Mouse (Mus musculus): ENCODE data around the gene Chst4.
"Not testable (repeated sequence)": the region's sequence is repeated elsewhere in the genome, so short reads cannot be mapped to it uniquely, and the experiment has no call there.

Chst4 gene

GRCm38 (mm10) chr8:110039659-110040058 is at the start of gene Chst4:
Gene Chst4 (minus strand): TSS chr8:110039740.
- no peak for DNase-seq (ENCODE audit: low read depth)

- no peak for DNase-seq (ENCODE audit: low read depth)
Measured at GRCm38 (mm10) chr8:110082416-110083105, 43.0 kb upstream of the Chst4 start.

DNA sequence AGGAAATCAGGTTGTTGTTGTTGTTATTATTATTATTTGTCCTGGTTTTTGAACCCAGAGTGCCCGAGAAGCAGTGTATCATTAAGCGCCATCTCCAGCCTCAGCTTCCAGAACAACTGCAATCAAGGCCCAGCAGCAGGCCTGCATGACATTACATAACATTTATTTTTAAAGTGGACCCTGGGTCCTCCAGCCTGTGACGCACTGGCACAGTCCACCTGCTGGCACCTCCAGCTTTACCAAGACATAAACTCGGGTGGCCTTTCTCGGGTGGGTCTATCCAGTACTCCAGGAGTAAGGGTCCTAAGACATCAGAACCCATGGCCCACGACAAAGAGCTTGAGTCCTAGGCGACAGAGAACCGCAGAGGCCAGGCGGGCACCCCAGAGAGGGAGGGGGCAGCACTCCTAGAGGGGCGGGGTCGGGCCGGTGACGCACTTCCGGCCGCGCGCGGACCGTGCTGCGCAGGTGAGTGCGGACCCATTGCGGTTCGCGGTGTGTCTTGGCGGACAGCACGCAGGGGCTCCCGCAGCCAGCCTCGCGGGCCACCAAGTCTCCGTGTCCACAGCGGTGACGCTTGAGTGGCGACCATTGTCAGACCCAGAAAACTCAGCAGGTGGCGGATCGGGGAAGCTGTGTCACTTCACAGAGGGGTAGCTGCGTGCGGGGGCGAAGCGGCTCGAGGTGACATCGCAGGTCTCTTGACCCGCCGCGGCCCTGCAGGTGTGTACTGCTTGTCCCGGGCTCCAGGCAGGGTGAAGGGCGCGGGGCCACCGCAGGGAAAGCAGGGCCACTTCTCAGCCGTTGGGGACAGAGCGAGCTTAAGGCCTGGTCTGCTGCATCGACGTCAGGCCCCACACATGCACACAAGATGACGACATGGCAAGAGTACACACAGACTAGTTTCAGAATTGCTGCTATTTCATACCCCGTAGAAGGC is 40.0 kb upstream of the Chst4 start, which contains the start of gene Zfp612:
Gene Zfp612 (plus strand): TSS at position 465 of the 940 bp plus-strand sequence.
- DNase-seq (ENCODE audit: low read depth), result peak; percentile 11

GRCm38 (mm10) chr8:110074496-110074895 is 35.0 kb upstream of the Chst4 start:
- no peak for DNase-seq (ENCODE audit: low read depth)

DNA sequence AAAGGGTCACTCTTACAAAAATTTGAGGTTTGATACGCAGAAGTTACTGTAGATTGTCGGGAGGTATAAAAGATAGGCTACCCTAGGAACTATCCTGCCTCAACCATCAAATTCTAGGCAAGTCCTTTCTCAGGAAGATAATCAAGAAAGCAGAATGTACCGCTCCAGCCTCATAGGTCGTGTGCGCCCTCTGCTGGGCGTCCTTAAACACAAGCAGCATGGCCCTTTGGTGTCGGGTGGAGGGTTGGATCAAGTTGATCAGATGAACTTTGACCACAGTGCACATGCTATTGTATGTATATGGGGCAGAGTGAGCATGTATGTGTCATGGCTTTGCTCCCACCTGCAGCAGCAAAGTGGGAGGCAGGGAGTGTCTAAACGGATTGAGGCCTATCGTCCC is 32.1 kb upstream of the Chst4 start:
- DNase-seq (ENCODE audit: low read depth), result peak; percentile 43

DNA sequence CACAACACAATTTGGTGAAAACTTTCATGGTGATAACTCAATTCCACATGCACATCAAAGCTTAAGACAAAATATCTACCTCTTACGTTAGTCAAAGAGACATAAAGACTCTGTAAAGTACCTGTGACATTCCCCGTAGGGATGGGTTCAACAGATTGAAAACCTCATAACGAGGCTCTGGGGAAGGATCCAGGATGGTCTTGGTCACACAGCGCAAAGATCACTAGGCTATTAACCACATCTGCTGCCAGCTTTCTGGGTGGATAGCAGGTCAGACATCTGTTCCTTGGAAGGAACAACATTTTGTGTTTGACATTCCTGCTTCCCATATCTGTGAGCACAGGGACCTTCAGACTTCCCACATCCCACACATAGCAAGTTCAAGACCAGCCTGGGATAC is 30.2 kb upstream of the Chst4 start:
- DNase-seq (ENCODE audit: low read depth), result no peak

DNA sequence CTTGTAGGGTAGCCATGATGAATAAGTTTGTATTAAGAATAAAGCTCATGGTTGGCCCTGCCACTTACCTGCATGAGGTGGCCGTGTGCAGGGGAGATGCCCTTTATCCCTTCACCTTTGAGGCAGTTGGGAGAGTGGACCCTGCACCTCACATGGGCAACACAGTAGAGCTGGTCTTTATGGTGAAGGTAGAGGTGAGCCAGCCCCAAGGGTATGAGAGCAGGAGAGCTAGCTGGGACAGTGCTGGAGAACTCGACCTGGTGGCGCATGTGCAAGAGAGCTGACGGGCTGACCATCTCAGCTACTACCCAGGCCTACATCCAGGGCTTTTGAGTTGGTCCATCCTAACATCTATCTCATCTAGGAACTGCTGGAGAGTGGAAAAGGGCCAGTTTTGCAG is 26.1 kb upstream of the Chst4 start:
- DNase-seq (ENCODE audit: low read depth), result no peak

DNA sequence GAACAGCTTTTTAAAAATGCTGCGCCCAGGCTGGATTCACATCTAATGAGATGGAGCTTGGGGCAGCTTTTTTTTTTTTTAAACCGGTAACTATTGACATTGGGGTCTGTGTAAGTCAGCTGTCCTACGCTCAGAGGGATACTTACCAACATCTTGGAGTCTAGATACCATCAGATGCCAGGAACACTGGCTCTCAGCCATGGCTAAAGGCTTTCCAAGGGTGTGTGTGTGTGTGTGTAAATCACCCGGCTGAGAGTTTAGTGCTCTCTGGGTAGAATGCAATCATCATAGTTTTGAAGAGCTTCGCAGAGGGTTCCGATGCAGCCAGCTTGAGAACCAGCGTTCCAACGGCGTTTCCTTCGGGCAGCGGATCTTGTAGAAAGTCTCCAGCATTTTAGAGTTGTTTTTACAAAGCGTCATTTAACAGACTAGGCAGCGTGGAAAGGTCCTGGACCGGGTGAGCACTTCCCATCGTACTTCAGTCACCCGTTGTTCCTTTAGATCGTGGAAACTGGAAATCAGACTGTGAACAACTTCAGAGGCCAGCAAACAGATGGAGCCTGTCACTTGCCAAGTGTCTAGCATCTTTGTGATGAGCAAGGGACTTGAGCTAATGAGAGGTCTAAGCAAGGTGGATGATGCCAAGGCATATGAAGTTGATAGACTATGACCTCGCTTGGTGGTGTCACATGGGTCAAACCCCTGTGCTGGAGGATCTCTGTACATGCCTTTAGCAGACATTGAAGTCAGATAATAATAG is 25.2 kb upstream of the Chst4 start:
- DNase-seq (ENCODE audit: low read depth), result no peak

DNA sequence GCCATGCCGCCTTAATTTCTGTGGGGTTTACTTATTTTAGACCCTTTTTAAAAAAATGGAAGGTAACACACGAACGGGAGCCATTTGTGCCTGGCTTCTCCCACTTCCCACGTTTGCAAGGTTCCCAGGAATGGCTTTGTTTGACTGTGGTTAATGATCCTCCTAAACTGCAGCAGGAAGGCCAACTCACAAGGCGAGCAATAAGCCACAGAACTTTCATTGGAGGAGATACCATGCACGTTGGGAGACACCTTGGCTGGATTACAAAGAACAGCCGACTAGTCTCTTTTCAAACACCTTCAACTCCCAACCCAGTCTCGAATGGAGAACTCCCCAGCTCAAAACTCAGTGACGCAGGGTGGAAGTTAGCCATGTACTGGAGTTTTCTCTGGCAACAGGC is 24.6 kb upstream of the Chst4 start:
- no peak for DNase-seq (ENCODE audit: low read depth)

GRCm38 (mm10) chr8:110058207-110058606 is 18.7 kb upstream of the Chst4 start:
- DNase-seq (ENCODE audit: low read depth), result no peak

- no peak for DNase-seq (ENCODE audit: low read depth)
Measured at GRCm38 (mm10) chr8:110051208-110051607, 11.7 kb upstream of the Chst4 start.

- no peak for DNase-seq (ENCODE audit: low read depth)
Measured at GRCm38 (mm10) chr8:110040509-110040908, 969 bp upstream of the Chst4 start.

- DNase-seq (ENCODE audit: low read depth), result no peak
Measured at GRCm38 (mm10) chr8:110039216-110039615, 324 bp downstream of the Chst4 start.

DNA sequence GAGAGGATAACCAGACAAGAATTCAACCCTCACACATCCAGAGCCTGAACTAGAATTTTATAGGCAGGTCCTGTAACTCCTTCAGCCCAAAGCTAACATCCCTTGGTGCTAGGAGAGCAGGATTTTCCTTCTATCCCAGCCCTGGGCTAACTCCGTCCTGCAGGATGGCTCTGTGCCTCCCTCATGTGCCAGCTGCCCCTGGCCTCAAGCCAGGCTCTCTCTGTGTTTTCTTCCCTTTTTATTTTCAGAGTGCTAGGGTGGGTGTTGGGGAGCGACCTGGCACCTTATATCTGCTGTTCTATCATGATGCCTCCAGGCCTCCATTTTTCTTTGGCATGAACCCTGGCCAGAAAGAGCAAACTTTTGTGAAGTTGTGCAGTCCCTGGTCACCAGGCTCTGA is 3.4 kb downstream of the Chst4 start:
- no peak for DNase-seq (ENCODE audit: low read depth)

GRCm38 (mm10) chr8:110034331-110034730 is 5.2 kb downstream of the Chst4 start:
- DNase-seq (ENCODE audit: low read depth), result no peak

- not testable (repeated sequence) for DNase-seq (ENCODE audit: low read depth)
Measured at GRCm38 (mm10) chr8:110033771-110034170, 5.8 kb downstream of the Chst4 start.

GRCm38 (mm10) chr8:110022768-110023344 is 16.7 kb downstream of the Chst4 start:
- no peak for DNase-seq (ENCODE audit: low read depth)

- no peak for DNase-seq (ENCODE audit: low read depth)
Measured at GRCm38 (mm10) chr8:110022081-110022480, 17.5 kb downstream of the Chst4 start.

DNA sequence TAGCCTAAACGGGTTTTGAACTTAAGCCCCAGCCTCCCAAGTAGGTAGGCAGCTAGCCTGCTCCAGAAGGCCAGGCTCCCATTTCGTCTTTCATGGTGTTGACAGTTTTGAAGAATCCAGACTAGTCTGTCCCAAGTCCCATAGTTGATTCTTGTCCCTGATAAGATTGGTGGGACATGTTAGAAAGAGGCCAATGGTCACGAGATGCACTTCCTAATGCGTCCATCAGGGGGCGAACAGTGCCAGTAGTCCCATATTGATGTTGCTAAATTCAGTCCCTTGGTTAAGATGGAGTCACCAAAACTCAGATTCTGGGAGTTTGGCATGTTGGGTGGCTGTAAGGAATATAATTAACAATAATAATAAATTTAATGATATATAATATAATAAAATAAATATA is 28.7 kb downstream of the Chst4 start:
- DNase-seq (ENCODE audit: low read depth), result peak; percentile 33

GRCm38 (mm10) chr8:110008995-110009446 is 30.5 kb downstream of the Chst4 start:
- DNase-seq (ENCODE audit: low read depth), result no peak

DNA sequence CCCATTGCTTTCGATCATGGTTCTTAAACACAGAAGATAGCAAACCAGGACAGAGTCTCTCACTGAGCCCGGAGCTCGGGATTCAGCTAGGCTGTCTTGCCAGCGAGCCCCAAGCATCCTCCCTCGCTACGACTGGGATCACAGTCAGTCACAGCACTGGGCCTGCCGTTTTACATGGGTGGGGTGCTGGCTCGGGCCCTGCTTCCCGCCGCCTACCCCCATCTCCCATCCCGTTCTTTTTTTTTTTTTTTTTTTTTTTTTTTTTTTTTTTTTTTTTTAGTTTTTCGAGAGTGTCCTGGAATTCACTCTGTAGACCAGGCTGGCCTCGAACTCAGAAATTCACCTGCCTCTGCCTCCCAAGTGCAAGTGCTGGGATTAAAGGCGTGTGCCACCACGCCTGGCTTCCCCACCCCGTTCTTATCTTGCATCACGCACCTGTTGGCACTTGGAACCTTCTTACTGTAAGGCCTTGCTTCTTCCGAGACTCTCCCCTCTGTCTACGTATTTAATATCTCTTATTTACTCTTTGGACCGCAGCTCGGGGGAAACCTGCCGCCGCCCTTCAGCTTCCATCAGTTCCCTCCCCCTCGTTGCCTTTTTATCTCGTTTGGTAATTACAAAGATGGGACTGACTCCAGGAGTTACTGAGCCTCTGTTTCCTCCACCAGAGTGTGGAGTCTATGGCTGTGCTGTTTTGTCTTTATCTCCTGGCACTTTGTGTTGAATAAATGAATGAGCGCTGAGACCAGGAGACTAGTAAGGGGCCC is 31.1 kb downstream of the Chst4 start:
- DNase-seq (ENCODE audit: low read depth), result no peak

All from naive thymus-derived CD4-positive, alpha-beta T cell, adult 2 months (primary cell).